10 mouse cellular contexts compared by ENCODE assay signal in genomic region chr11:3676423-3676822, GRCm38 (mm10).
"Had no signal": no experiment of that assay in that cellular context is flagged by ENCODE, and none has a peak within 500 bp of the region (broad histone marks: within the 10 kb centered on the region; RNA-seq: fewer than 3 reads in every experiment).

No protein-coding gene starts in this region.

- H3K27me3 ChIP-seq: limb, embryonic 13.5 days; liver, embryonic 12.5 days; neural tube, embryonic 15.5 days had no signal

- H3K4me1 ChIP-seq: limb, embryonic 13.5 days; liver, embryonic 12.5 days; midbrain, embryonic 10.5 days; neural tube, embryonic 15.5 days had no signal

- H3K27ac ChIP-seq: limb, embryonic 13.5 days; liver, embryonic 12.5 days; midbrain, embryonic 10.5 days; neural tube, embryonic 15.5 days had no signal

- H3K9me3 ChIP-seq: limb, embryonic 13.5 days; liver, embryonic 12.5 days; midbrain, embryonic 10.5 days; neural tube, embryonic 15.5 days had no signal

- H3K9ac ChIP-seq: limb, embryonic 13.5 days; liver, embryonic 12.5 days; neural tube, embryonic 15.5 days had no signal

- ATAC-seq: inflammation-experienced regulatory T-cells, adult 6 months; liver, embryonic 12.5 days had no signal

- H3K4me2 ChIP-seq: limb, embryonic 13.5 days; liver, embryonic 12.5 days; neural tube, embryonic 15.5 days had no signal

- DNase-seq: kidney, adult 18-20 months; left cerebral cortex, postnatal 4 days; thymus, adult 18-20 months; thymus, postnatal 14 days had no signal

- H3K4me3 ChIP-seq: limb, embryonic 13.5 days; liver, embryonic 12.5 days; midbrain, embryonic 10.5 days; myocyte; neural tube, embryonic 15.5 days had no signal
